Mouse (Mus musculus): ENCODE measurements at regions not wholly inside any gene's neighbourhood (a gene's known extent, or its start where the extent isn't known, plus 50 kb on each side); places are given as distances from the start of the nearest gene placed in this dataset.

DNA sequence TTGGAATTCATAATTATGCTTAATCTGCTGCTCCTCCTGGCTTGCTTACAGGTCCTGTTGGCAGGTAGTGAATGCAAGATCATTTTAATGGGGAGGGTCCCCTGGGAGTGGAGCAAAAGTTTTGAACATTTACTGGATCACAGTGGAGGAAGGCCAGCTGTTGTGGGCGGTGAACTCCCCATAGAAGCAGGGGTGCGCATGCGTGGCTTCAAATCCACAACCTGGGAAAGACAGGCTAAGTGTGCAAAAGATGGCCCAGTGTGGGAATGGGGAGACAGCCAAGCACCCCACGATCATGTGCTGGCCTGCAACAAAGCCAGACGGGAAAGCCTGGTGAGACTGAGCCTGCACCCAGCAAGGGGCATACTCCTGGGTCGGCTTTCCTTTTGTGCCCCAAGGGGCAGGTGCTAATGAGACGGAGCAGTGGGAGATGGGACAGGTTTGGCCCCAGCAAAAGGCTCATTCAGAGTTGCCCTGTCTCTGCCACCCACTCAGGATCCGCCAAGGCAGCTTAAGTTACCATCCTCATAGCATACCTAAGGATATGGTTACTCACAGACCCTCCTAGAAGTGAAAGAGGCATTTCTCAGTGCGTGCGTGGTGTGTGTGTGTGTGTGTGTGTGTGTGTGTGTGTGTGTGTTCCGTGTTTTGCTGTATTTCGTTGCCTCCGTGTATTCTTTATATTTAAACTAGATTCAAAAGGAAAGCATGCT lies 412.3 kb downstream of the Epha4 start:
- TF ChIP-seq ZNF384 (IDR thresholded peaks at IDR 0.05; ENCODE audit: low read depth, low read length), result no peak
- TF ChIP-seq MAFK (IDR thresholded peaks at IDR 0.05; ENCODE audit: insufficient read depth, low read depth, low read length), result no peak
- TF ChIP-seq CHD2 (IDR thresholded peaks at IDR 0.05; ENCODE audit: low read depth, low read length), result no peak
- TF ChIP-seq ZC3H11A (IDR thresholded peaks at IDR 0.05; ENCODE audit: borderline replicate concordance, low read depth, low read length), result no peak
- TF ChIP-seq HCFC1 (IDR thresholded peaks at IDR 0.05; ENCODE audit: borderline replicate concordance, insufficient read depth, low read length), result no peak
- in situ Hi-C loops (cut with MboI; ENCODE audit: low sequenced_read_pairs in 2 of 2, unreplicated experiment in 2 of 2), result no loop called here
- DNase-seq (ENCODE audit: low read depth, low spot score), result no peak
- no peaks in the 10 kb centered on the region for H3K9me3 ChIP-seq (ENCODE audit: control insufficient read depth, insufficient read depth, low read depth, low read length)
- no peak overlapping the region for H3K4me3 ChIP-seq (ENCODE audit: insufficient read depth in 1 of 2, low read depth in 1 of 2, low read length in 2 of 2, poor library complexity in 1 of 2, severe bottlenecking in 1 of 2)
- H3K9ac ChIP-seq (ENCODE audit: insufficient read depth, low read depth, low read length, poor library complexity, severe bottlenecking), result no peak overlapping the region
- H3K36me3 ChIP-seq (ENCODE audit: control insufficient read depth, insufficient read depth, low read length, poor library complexity, severe bottlenecking), result no peaks in the 10 kb centered on the region
- no peak overlapping the region for H3K27ac ChIP-seq (ENCODE audit: insufficient read depth, low read depth, low read length, poor library complexity, severe bottlenecking)
- no peaks in the 10 kb centered on the region for H3K4me1 ChIP-seq (ENCODE audit: control insufficient read depth in 2 of 2, insufficient read depth in 2 of 2, low read length in 2 of 2, poor library complexity in 1 of 2)

DNA sequence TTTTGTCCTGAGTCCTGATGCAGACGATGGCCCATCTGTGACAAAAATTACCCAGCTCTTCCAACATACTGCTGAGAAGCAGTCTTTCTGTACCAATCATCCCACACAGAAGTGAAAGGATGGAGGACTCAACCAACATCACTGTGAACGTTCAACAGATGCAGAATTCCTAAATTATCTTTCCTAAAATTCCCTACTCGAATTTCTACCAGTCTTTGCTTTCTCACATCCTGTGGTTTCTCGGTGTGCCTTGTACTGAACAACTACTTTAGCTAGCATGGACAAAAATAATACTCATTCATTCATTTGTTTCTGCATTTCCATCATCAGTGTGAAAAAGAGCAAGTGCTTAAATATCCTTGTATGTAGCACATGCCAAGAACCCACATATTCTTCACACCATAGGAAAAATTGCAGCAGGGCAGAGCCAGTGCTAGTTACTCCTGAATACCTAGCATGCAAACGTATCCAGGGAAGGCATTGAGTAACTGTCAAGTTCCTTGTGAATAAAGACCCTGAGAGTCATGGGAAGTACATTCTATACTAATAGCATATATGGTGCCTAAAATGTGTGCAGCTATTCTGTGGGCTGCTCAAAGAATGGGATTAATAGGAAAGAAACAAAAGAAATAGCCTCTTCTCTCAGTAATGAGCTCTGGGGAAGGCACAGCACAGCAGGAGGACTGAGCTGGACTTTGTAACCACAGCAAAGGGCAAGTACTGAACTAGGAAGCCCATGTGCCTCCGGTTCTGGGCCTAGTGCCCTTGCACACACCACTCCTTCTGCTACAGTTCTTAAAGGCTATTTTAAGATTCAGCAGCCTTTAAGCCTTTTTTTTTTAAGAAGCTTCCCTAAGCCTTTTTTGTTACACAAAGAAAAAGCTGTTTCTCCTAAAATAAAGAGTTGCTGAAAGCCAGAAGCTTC lies 404.8 kb downstream of the Epha4 start:
- Histone ChIP-seq H3K9me3 (ENCODE audit: control insufficient read depth, insufficient read depth, low read depth, low read length) (no peaks in the 10 kb centered on the region), H3K36me3 (ENCODE audit: control insufficient read depth, insufficient read depth, low read length, poor library complexity, severe bottlenecking) (no peaks in the 10 kb centered on the region), H3K4me1 (ENCODE audit: control insufficient read depth in 2 of 2, insufficient read depth in 2 of 2, low read length in 2 of 2, poor library complexity in 1 of 2) (no peaks in the 10 kb centered on the region), H3K27ac (ENCODE audit: insufficient read depth, low read depth, low read length, poor library complexity, severe bottlenecking) (no peak overlapping the region), H3K9ac (ENCODE audit: insufficient read depth, low read depth, low read length, poor library complexity, severe bottlenecking) (no peak overlapping the region), H3K4me3 (ENCODE audit: insufficient read depth in 1 of 2, low read depth in 1 of 2, low read length in 2 of 2, poor library complexity in 1 of 2, severe bottlenecking in 1 of 2) (no peak overlapping the region)
- no peak for DNase-seq (ENCODE audit: low read depth, low spot score)
- TF ChIP-seq ZC3H11A (IDR thresholded peaks at IDR 0.05; ENCODE audit: borderline replicate concordance, low read depth, low read length), result no peak
- no peak for TF ChIP-seq ZNF384 (IDR thresholded peaks at IDR 0.05; ENCODE audit: low read depth, low read length)
- no peak for TF ChIP-seq MAFK (IDR thresholded peaks at IDR 0.05; ENCODE audit: insufficient read depth, low read depth, low read length)
- no peak for TF ChIP-seq CHD2 (IDR thresholded peaks at IDR 0.05; ENCODE audit: low read depth, low read length)
- in situ Hi-C loops (cut with MboI; ENCODE audit: low sequenced_read_pairs in 2 of 2, unreplicated experiment in 2 of 2), result no loop called here

DNA sequence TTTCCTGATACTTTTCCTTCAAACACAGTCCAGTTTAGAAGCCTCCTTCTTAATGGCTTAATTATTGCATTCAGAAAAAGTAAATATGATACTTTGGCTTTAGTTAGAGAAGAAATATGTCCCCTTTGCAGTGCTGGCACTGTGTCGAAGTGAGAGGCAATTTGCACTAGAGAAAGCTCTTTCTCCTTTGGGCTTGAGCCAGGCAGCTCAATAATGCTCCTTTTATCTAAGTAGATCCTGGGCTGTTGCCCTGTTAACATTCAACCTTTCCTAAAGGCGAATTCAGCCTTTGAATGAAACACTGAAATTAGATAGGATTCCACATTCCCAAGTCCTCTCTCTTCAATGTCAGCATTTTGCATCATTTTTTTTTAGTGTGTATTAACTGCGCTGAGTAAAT lies 386.5 kb downstream of the Epha4 start:
- H3K4me1 ChIP-seq (ENCODE audit: control insufficient read depth in 2 of 2, insufficient read depth in 2 of 2, low read length in 2 of 2, poor library complexity in 1 of 2), result no peaks in the 10 kb centered on the region
- H3K27ac ChIP-seq (ENCODE audit: insufficient read depth, low read depth, low read length, poor library complexity, severe bottlenecking), result no peak overlapping the region
- DNase-seq (ENCODE audit: low read depth, low spot score), result no peak
- no peak overlapping the region for H3K9ac ChIP-seq (ENCODE audit: insufficient read depth, low read depth, low read length, poor library complexity, severe bottlenecking)
- H3K4me3 ChIP-seq (ENCODE audit: insufficient read depth in 1 of 2, low read depth in 1 of 2, low read length in 2 of 2, poor library complexity in 1 of 2, severe bottlenecking in 1 of 2), result no peak overlapping the region
- no peaks in the 10 kb centered on the region for H3K36me3 ChIP-seq (ENCODE audit: control insufficient read depth, insufficient read depth, low read length, poor library complexity, severe bottlenecking)
- no peak for TF ChIP-seq ZNF384 (IDR thresholded peaks at IDR 0.05; ENCODE audit: low read depth, low read length)
- no peaks in the 10 kb centered on the region for H3K9me3 ChIP-seq (ENCODE audit: control insufficient read depth, insufficient read depth, low read depth, low read length)
- in situ Hi-C loops (cut with MboI; ENCODE audit: low sequenced_read_pairs in 2 of 2, unreplicated experiment in 2 of 2), result no loop called here

DNA sequence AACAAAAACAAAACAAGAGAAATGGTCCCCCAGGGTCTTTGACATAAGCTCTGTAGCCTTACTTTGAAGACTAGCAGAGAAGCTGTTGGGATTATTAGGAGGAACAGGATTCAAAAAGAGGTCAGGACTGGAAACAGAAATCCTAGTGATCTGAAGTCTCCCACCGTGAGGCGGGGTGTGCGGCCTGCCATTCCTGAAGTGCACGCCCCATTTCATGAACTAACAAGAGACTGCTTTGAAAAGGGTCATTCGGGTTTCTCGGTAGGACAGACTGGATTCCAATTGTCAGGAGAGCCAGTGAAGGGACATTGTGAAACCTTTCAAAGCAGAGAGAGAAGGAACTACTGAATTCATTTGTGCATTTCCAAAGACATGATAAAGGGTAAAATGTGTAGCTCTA lies 377.2 kb downstream of the Epha4 start:
- in situ Hi-C loops (cut with MboI; ENCODE audit: low sequenced_read_pairs in 2 of 2, unreplicated experiment in 2 of 2), result no loop called here
- H3K4me1 ChIP-seq (ENCODE audit: control insufficient read depth in 2 of 2, insufficient read depth in 2 of 2, low read length in 2 of 2, poor library complexity in 1 of 2), result no peaks in the 10 kb centered on the region
- TF ChIP-seq ZC3H11A (IDR thresholded peaks at IDR 0.05; ENCODE audit: borderline replicate concordance, low read depth, low read length), result no peak
- no peak for TF ChIP-seq ZNF384 (IDR thresholded peaks at IDR 0.05; ENCODE audit: low read depth, low read length)
- no peak for TF ChIP-seq MAFK (IDR thresholded peaks at IDR 0.05; ENCODE audit: insufficient read depth, low read depth, low read length)
- TF ChIP-seq HCFC1 (IDR thresholded peaks at IDR 0.05; ENCODE audit: borderline replicate concordance, insufficient read depth, low read length), result no peak
- TF ChIP-seq CHD2 (IDR thresholded peaks at IDR 0.05; ENCODE audit: low read depth, low read length), result no peak
- no peaks in the 10 kb centered on the region for H3K36me3 ChIP-seq (ENCODE audit: control insufficient read depth, insufficient read depth, low read length, poor library complexity, severe bottlenecking)
- H3K9ac ChIP-seq (ENCODE audit: insufficient read depth, low read depth, low read length, poor library complexity, severe bottlenecking), result no peak overlapping the region
- no peaks in the 10 kb centered on the region for H3K9me3 ChIP-seq (ENCODE audit: control insufficient read depth, insufficient read depth, low read depth, low read length)
- no peak overlapping the region for H3K27ac ChIP-seq (ENCODE audit: insufficient read depth, low read depth, low read length, poor library complexity, severe bottlenecking)
- no peak for DNase-seq (ENCODE audit: low read depth, low spot score)
- no peak overlapping the region for H3K4me3 ChIP-seq (ENCODE audit: insufficient read depth in 1 of 2, low read depth in 1 of 2, low read length in 2 of 2, poor library complexity in 1 of 2, severe bottlenecking in 1 of 2)

Data from ES-E14 (cell line).